Mouse (Mus musculus) urinary bladder, postnatal 14 days (tissue): ENCODE results near the gene Bin2.
A peak's percentile ranks its signal among the peaks of the same experiment; 100 is the strongest.

Source experiments
- DNase-seq: peaks from one replicate; pipeline ENCODE4 v3.0.0; 2021; ENCODE audit warnings: low spot score

The Bin2 gene

DNA sequence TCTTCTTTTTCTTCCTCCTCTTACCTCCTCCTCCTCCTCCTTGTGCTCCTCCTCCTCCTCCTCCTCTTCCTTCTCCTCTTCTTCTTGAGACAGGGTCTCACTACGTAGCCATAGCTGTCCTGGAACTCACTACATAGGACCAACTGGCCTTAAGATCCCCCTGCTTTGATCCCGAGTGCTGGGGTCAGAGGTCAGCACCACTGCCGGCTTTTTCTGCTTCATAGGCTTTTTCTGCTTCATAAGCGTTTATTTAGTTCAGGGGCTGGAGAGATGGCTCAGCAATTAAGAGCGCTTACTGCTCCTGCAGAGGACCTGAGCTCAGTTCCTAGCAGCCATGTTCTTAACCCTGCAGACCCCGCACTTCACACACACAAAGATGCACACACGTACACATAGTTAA, 12.4 kb upstream of the Bin2 start:
- no peak for DNase-seq

DNA sequence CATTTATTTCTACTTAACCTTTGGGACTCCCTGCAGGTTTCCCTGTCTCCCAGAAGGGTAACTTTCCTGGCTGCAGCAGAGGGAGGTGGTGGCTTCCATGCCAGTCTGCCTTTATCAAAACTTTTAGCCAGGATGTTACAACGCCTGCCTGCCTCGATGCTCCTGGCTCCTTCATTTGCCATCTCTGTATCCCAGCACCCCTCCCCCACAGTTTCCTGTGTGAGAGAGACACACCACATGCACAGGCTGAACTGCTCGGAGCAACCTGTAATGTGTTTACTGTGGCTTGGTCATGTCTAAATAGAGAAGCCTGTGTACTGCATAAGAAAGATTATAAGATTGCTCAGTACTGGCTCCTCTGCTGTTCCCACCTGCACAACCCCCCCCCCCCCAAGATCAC, 11.0 kb upstream of the Bin2 start:
- DNase-seq, result no peak

DNA sequence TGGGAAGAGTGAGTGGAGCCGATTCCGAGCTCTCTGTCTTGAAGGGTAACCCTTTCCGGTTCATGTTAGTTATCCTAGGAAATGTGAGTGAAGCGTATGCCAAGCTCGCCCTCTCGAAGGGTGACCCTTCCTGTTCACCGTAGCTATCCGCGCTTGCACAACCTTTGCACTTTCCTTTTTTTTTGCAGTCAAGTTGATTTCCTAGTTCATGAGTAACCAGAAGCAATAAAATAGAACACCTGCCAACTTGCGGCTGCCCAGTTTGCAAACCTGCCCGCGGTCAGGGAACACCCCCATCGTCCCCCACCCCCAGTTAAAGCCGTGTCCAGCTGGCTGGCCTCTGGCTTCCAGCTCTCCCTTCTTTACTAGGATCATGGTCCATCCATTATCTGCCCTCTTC, 9.7 kb upstream of the Bin2 start:
- DNase-seq, result no peak

DNA sequence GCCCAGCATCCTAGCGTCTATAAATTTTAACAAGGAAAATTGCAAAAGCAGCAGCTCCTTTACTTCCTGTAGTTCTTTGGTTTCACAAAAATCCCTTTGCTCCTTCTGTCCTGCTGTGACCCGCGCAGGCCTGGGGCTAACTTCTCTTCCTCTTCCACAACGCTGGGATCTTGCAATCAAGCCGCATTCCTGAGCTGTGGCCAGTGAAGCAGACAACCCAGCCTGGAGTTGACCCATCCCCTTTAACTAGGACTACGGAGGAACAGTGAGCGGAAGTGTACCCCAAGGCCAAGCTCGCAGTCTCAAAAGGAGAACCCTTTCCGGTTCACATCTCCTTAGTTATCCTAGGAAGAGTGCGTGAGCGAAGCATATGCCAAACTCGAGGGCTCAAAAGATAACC, 9.2 kb upstream of the Bin2 start:
- no peak for DNase-seq

DNA sequence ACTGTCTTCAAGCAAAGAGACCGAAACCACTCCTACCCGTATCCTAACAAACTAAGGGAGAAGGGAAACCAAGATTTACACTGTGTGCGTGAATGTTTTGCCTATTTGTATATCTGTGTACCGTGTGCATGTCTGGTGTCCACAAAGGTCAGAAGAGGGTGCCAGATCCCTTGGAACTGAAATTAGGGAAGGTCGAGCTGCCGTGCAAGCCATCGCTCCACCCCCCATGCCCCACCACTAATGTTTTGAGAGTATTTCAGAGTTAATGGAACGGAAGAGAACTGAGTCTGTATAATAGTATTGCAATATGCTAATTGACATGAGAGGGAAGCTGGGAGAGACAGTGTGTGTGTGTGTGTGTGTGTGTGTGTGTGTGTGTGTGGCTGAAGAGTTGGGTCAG, 8.3 kb upstream of the Bin2 start:
- DNase-seq, result no peak

DNA sequence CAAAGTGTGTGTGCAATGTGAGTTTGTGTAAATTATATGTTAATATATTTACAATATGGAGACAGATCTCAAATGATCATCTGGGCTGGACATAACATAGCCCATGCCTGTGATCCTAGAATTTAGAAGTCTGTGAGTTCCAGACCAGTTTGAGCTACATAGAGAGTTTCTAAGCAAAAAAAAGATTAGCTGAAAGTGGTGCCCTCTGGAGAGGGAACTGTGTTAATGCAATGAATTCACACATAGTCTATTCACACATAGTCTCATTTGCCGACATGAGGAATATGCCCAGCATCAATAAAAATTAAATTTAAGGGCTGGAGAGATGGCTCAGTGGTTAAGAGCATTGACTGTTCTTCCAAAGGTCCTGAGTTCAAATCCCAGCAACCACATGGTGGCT, 7.2 kb upstream of the Bin2 start:
- DNase-seq, result no peak

DNA sequence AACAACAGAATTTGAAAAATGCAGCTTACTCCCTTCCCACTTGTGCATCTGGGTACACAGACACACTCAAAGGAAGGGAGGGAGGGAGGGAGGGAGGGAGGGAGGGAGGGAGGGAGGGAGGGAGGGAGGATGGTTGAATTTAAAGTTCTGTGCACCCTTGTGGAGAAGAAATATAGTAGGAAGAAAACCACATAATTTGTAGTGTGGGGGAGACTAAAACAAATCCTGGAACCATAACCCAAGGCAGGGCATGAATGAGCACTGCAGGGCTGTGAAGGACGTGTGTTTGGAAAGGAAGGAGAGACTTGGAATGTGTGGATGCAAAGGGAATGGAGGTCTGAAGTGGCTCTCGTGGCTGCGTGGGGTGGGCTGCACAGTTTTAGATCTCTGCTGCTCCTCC, 6.1 kb upstream of the Bin2 start:
- no peak for DNase-seq

DNA sequence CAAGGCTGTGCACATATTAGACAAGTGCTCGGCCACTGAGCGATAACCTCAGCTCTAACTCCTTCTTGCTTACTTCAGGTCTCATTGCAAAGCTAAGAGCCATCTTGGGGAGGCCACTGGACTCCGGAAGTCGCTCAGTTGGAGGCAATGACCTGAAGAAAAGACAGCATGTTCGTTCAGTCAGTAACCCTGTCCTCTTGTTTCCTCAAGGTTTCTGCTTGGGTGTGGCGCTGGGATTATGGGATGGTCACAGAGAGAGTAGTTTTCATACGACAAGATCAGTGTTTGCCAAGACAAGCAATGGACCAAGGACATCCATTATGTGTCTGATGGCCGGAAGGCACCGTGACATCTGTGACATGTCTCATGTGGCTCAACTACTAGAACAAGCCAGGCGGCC, 5.2 kb upstream of the Bin2 start:
- no peak for DNase-seq

DNA sequence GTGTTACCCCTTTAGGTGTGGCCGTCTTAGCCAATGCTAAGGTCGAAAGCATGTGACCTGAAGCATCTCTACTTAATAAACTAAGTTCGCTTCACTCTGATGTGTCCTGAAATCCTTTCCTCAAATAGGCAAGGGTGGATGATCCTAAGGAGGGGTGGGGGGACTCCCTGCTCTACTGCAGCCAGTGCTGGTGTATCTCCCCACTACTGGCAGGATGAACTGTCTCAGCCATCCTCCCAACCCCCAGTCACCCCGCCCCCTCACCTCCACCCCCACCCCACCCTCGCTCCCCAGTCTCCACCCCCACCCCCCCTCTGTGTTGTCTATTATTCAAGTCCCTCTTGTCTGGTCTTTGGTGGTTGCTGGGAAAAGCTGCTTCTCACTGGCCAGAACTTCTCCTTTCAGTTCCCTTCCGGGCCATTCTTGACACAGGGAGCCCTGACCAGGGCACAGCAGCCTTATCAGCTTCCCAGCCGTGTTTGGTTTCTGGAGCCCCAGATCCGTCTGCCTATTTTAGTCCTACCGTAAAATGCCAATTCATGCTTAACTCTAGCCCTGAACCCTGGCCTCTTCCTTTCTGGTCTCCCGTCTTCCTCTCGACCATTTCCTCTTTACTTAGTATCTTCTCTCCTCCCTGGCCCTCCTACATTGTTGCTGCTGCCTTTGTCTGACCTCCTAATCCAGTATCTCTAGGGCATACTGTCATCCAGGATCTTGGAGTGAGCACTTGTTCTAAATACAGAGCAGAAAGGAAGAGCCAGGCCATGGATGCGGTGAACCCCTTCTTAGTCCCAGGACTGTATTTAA, 4.4 kb upstream of the Bin2 start:
- DNase-seq, result no peak

DNA sequence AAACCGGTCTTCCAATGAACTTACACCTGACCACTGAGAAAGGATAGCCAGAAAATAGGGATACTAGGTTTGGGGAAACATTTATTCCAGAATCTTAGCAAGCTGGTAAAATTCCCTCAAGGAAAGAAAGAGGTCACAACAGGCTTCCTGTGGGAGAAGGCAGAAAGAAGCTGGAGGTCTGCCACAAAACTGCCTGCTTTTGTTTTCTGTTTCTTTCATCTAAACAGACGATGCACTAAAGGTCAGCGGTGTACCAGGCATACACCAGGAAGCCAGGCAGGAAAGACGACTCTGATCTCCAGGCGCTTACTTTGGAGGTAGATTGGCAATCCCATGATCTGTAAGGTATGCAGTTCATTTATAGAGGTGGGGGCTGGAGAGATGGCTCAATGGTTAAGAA, 1.5 kb upstream of the Bin2 start:
- DNase-seq, result no peak

DNA sequence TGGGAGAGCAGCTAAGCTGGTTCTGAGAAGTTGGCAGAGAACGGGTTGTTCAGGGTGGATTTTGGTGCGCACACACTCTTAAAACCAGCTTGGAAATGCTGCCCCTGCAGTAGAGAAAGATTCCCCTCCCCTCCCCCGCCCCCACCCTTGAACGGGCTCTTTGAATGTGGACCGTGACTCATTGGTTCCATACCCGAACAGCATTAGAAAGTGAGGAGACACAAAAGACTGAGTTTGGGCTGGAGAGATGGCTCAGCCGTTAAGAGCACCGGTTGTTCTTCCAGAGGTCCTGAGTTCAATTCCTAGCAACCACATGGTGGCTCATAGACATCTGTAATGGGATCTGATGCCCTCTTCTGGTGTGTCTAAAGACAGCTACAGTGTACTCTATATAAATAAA, 651 bp upstream of the Bin2 start:
- no peak for DNase-seq

DNA sequence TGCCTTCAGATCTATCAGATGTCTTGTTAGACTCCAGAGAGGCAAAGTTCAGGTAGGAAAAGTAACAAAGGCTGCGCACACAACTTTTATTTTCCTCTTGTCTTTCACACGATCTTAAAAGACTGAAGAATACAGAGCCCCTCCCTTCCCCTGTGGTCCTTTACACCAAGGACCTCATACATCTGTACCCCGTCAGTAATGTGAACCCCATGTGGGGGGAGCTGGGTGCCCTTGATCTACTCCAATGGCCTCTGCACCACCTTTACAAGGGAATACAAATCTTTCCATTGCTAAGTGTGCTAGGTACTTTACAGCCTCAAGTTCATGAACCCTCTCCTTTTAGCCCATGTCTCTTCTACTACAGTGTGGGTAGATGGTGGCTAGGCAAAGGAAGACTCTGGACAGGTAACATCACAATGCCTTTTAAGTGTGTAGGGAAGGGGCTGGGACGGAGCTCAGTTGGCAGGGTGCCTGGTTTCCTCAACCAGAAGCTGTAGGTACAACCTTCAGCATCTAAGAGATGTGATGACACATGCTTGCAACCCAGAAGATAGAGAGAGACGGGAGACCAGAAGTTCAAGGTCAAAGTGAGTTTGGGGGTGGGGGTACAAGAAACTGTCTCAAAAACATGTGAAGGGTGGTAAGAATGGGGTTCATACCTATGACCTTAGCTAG, 1.3 kb downstream of the Bin2 start:
- no peak for DNase-seq

DNA sequence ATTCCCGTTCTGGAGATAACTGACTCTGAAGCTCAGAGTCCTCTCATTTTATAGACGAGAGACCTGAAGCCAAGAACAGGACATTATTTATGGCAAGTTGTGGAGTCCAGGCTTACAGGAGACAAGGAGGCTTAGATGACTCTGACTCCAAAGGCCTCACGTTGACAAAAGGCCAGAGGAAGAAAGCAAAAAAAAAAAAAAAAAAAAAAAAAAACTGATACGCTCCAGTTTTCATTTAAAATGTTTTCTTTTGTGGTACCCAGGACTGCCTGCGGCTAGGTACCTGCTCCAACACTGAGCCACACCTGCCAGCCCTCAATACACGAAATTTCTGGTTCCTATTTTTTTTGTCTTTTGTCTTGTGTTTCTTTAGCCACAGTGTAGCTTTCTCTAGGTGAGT, 1.9 kb downstream of the Bin2 start:
- no peak for DNase-seq

DNA sequence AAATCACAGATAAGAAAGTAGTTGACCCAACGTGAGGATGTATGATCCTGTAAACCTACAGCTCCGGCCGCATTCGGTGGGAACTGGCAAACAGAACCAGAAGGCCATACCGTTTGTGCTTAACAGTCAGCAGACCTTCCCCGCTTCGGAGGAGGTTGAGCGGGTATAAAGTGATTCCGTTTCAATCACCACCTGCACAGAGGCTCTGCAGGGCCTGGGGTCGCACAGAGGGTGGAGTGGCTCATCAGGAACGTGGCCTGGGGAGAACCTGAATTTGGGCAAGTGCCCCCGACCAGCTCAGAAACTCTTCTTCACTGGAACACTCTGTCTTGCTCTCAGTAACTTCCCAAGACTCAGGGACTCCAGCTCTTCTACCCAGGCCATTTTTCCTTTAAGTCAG, 2.5 kb downstream of the Bin2 start:
- DNase-seq, result no peak

DNA sequence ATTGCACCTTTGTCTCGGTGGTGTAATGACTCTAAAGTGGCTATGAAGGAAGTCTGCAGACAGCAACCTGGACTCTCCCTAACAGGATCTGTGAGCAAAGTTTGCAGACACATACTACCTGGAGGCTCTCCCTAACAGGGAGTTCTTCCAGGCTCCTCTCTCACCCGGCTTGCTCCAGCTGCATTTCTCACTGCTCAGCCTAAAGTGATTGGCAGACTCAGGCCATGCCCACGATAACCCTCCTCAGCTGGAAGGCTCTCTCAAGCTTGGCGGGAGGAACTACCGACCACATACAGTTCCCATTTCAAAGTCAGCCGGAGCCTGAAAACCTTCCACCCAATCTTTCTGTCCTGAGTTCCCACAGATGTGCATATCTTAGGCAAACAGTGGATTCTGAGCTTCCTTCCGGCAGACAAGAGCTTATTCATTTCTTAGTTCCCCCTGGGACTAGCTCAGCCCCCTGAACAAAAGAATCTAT, 3.1 kb downstream of the Bin2 start:
- peak; percentile 30 for DNase-seq

DNA sequence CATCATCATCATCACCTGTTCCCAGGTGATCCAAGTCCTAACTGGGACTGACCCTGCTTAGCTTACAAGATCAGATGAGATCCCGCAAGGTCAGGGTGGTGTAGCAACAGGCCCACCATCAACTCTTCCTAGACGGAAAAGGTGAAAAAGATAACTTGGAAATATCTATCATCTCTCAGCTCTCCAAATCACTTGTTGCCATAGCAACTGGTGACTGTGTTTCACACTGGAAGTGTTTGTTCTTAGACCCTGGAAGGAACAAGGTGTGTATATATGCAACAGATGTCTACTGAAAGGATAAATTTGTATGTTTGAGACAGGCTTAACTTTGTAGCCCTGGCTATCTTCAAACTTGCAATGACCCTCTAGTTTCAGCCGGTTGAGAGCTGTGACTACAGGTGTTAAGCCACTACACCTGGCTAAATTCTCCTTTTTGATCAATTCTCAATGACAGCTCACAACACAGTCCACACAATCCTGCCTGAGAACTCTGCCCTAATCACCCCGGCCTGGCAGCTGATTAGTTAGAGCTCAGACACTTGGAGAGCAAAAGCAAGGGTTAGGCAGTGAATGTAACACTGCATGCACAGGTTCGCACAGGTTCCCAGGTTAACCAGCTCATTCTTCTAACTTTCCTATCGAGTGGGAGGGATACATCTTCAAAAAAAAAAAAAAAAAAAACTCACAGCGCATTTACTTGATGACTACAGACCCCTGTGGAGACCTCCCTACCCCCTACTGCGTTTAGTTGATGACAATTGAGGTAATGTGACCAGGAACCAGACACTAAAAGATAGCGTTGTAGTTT, 3.7 kb downstream of the Bin2 start:
- no peak for DNase-seq

DNA sequence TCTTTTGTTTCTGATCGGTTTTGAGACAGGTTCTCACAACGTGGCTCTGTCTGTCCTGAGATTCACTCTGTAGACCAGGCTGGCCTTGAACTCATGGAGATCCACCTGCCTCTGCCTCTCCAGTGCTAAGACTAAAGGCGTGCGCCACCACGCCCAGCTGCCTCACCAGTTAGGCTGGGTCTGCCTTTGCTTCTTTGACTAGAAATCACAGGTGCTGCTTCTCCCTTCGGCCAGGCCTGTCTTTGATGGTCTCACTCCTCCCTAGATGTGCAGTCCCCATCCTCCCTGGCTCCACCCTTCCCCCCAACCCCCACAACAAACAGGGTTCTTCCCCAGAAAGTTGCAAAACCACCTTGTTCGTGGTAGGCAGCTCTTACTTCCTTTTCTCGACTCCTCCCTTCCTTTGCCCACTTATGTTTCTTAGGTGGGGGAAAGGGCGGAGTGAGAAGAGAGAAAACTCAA, 4.5 kb downstream of the Bin2 start:
- no peak for DNase-seq

DNA sequence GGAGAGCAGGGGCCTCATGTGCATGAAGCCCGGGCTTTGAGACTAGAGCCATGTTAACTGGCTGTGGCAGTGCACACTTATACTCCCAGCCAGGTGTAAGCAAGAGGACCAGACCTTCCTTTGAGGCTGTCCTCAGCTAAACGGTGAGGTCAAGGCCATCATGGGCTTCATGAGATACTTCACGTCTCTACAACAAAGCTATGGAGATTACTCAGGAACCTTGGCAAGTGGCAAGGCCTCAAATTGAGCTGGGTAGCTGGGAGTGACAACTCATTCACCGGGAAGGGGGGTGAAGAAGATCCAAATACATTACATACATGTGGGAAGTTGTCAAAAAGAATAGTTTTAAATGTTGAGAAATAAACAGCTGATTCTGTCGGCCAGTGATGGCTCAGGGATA, 8.5 kb downstream of the Bin2 start:
- DNase-seq, result no peak

DNA sequence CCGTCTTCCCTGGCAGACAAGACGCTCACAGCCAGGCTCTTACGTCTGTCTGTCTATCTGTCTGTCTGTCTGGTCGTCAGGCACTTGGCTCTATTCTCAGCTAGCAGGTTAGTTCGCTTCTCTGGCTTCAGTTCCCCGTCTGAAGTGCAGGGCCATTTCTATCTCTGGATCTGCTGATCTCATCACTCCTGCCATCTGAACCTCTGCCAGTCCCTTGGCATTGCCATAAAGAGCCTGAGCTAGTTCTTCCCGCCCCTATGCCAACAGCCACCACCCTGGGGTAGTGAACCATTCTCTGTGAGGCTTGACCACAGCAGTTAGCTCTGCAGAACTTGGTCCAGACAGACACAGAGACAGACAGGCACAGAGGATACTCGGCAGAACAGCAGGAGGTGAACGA, 9.0 kb downstream of the Bin2 start:
- DNase-seq, result peak; percentile 55

DNA sequence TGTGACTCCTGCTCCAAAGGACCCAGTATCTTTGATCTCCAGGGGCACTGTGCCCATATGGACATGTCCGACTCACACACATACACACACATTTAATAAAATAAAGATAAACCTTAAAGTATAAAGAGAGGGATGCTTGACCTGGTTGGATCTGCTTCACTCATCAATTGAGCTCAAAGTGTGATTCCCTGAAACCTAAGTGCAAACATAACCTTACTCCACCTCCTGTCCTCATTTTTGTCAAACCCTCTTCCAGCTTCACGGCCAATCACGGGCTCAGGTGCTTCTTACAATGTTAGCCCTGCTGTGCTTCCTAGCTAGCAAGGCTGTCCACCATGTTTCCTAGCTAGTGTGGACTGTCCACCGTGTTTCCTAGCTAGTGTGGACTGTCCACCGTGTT, 14.2 kb downstream of the Bin2 start:
- no peak for DNase-seq

DNA sequence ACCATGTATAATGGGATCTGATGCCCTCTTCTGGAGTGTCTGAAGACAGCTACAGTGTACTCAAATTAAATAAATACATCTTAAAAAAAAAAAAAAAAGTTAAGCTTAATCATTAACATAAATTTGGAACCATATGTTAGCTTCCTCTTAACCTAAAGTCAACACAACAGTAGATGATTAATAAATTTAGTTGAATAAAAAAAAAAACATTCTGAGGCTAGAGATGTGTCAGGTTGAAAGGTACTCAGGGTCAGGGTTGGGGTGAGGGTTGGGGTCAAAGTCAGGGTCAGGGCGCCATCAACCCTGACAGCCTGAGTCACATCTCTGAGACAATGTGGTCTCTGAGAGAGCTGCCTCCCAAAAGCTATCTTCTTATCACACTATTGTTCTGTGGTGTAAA, 15.1 kb downstream of the Bin2 start:
- no peak for DNase-seq

DNA sequence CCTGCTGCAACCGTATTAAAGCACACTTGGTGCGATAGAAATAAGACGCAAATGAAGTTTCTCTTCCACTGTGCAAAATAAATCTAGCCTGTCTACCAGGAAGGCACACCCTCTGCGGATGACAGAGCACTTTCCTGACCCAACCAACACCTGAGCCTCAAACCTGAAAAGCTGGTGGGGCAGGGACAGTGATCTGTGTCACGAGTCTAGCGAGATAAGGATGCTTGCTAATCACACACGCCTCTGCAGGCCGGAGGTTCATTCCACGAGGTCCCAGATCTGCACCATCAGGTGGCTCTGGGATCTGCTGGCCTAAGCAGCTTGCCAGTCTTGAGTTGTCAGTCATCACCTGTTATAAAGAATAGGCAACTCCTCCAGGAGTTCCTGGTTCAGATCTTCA, 17.7 kb downstream of the Bin2 start:
- DNase-seq, result peak; percentile 85

DNA sequence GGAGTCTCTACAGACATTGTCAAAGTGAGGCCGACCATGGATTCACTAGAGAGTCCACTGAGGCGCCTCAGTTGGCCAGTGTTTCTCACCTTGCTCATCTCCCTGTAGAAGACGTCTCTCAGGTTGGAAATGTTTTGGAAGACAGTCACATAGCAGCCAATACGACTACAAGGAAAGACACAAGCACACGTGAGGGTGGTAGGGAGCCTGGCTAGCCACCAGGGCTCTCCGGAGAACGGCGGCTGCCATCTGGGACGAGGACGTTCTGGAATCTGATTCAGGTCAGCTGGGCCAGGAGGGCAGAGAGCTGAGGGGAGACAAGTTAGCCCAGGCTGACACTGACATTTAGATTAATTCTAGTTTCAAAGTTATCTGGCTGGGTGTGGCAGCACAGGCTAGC, 19.2 kb downstream of the Bin2 start:
- DNase-seq, result no peak
